Mouse (Mus musculus): ENCODE data around the gene Erf. TPM values are rescaled to one million over a fixed set of nuclear protein-coding genes. Genes with fewer than 3 reads are reported as not detected.

Erf gene
- total RNA-seq, 1 experiment from 2014 or later: 7.3 TPM

Other genes starting within 250 kb of the Erf start
- 54.0 to 91.3 TPM (median 63.7 TPM) in 3 replicates for gene Atp1a3, start 244.8 kb downstream of the Erf start, total RNA-seq (2017)
- 0.48 to 2.9 TPM in 2 of 3 replicates, not detected in the other for gene Grik5, start 178.4 kb downstream of the Erf start, total RNA-seq (2017)
- gene Zfp574, start 178.2 kb downstream of the Erf start, total RNA-seq (2017): 1.5 to 4.7 TPM (median 3.4 TPM) in 3 replicates
- 35.8 to 70.4 TPM (median 38.0 TPM) in 3 replicates for gene Pou2f2, start 71.0 kb downstream of the Erf start, total RNA-seq (2017)
- gene Dedd2, start 30.1 kb downstream of the Erf start, total RNA-seq (2017): 75.0 to 94.7 TPM (median 76.7 TPM) in 3 replicates
- 2.4 to 9.8 TPM (median 2.6 TPM) in 3 replicates for gene Zfp526, start 29.3 kb downstream of the Erf start, total RNA-seq (2017)
- 42.8 to 71.0 TPM (median 43.0 TPM) in 3 replicates for gene Gsk3a, start 12.9 kb downstream of the Erf start, total RNA-seq (2017)
- gene Cic, start 16.9 kb upstream of the Erf start, total RNA-seq (2017): 55.5 to 68.5 TPM (median 65.9 TPM) in 3 replicates
- gene Pafah1b3, start 47.2 kb upstream of the Erf start, total RNA-seq (2017): 8.0 to 20.6 TPM (median 20.3 TPM) in 3 replicates
- gene Prr19, start 50.6 kb upstream of the Erf start, total RNA-seq (2017): not detected in 3 replicates
- gene Tmem145, start 55.3 kb upstream of the Erf start, total RNA-seq (2017): not detected in 3 replicates
- 0.64 to 1.8 TPM (median 0.86 TPM) in 3 replicates for gene Megf8, start 66.4 kb upstream of the Erf start, total RNA-seq (2017)
- gene Cnfn, start 119.0 kb upstream of the Erf start, total RNA-seq (2017): not detected in 3 replicates
- gene Lipe, start 147.9 kb upstream of the Erf start, total RNA-seq (2017): 19.5 to 19.9 TPM (median 19.7 TPM) in 3 replicates
- not detected in 3 replicates for gene Cxcl17, start 162.1 kb upstream of the Erf start, total RNA-seq (2017)
- 207 to 253 TPM (median 236 TPM) in 3 replicates for gene Ceacam1, start 226.8 kb upstream of the Erf start, total RNA-seq (2017)

All from monocyte, adult 5-6 weeks (primary cell).